Mouse (Mus musculus) heart, embryonic 15.5 days (tissue): ENCODE results near the gene Foxq1. TPM values are rescaled to one million over a fixed set of nuclear protein-coding genes. Genes with fewer than 3 reads are reported as not detected.

Source experiments
- ATAC-seq: fragments of 200-750 bp; cut with Nextera tagmentation; replicated peaks from 2 replicates; pipeline ENCODE4 v1.8.0; 2017; ENCODE audit warnings: low read depth, moderate TSS enrichment; ENCODE audit not compliant: insufficient number of reproducible peaks, insufficient read depth, low FRiP score
- H3K27ac ChIP-seq: fragments of 300-500 bp; sonication (generic); 2 replicates; pipeline ENCODE4 v1.5.1; 2015; ENCODE audit warnings: mild to moderate bottlenecking, inconsistent platforms
- H3K27me3 ChIP-seq: fragments of 300-500 bp; sonication (generic); 2 replicates; pipeline ENCODE4 v1.6.1; 2015; ENCODE audit warnings: inconsistent platforms
- H3K36me3 ChIP-seq: fragments of 300-500 bp; sonication (generic); 2 replicates; pipeline ENCODE4 v1.6.1; 2015; ENCODE audit warnings: mild to moderate bottlenecking, inconsistent platforms
- H3K4me1 ChIP-seq: fragments of 300-500 bp; sonication (generic); replicated peaks from 2 replicates; pipeline ENCODE4 v1.6.1; 2015; ENCODE audit warnings: inconsistent platforms
- H3K4me2 ChIP-seq: fragments of 300-500 bp; sonication (generic); 2 replicates; pipeline ENCODE4 v1.6.1; 2015; ENCODE audit warnings: inconsistent platforms, mild to moderate bottlenecking, moderate library complexity
- H3K4me3 ChIP-seq: fragments of 300-500 bp; sonication (generic); 2 replicates; pipeline ENCODE4 v1.5.1; 2015; ENCODE audit warnings: mild to moderate bottlenecking, inconsistent platforms
- H3K9ac ChIP-seq: fragments of 300-500 bp; sonication (generic); 2 replicates; pipeline ENCODE4 v1.6.1; 2015; ENCODE audit warnings: mild to moderate bottlenecking, inconsistent platforms
- H3K9me3 ChIP-seq: fragments of 300-500 bp; sonication (generic); replicated peaks from 2 replicates; pipeline ENCODE4 v1.6.1; 2016; ENCODE audit warnings: inconsistent platforms
- WGBS: fragments of 180-500 bp; shearing (Covaris S2); methylation state at CpG from one replicate; pipeline ENCODE4 v1.1.7; 2015; ENCODE audit warnings: mixed read lengths; 5-methylcytosine and 5-hydroxymethylcytosine counted together
- polyA plus RNA-seq: library from polyadenylated mRNA; unstranded; fragments of >200 nt; fragmentation: Nextera tagmentation; extraction: Ambion mirVana; gene quantifications from 2 replicates; pipeline ENCODE4 v1.2.1, GENCODE M21; 2015

Foxq1 gene
- polyA plus RNA-seq, 1 experiment from 2014 or later = 0.15 TPM

GRCm38 (mm10) chr13:31547204-31547603 is 8.7 kb upstream of the Foxq1 start:
- H3K9me3 ChIP-seq = no peaks in the 10 kb centered on the region
- ATAC-seq = no peak
- no peak overlapping the region for H3K4me3 ChIP-seq
- H3K9ac ChIP-seq = no peak overlapping the region
- no peaks in the 10 kb centered on the region for H3K4me1 ChIP-seq
- H3K4me2 ChIP-seq = no peak overlapping the region
- H3K36me3 ChIP-seq = no peaks in the 10 kb centered on the region
- WGBS = 86% methylated on average over 3 of the region's 3 CpGs
- no peak overlapping the region for H3K27ac ChIP-seq
- H3K27me3 ChIP-seq = no peaks in the 10 kb centered on the region

- ATAC-seq = no peak
- H3K36me3 ChIP-seq = no peaks in the 10 kb centered on the region
- H3K27me3 ChIP-seq = no peaks in the 10 kb centered on the region
- H3K9ac ChIP-seq = no peak overlapping the region
- H3K4me2 ChIP-seq = no peak overlapping the region
- WGBS = 77% methylated on average over 9 of the region's 9 CpGs
- H3K4me1 ChIP-seq = no peaks in the 10 kb centered on the region
- no peak overlapping the region for H3K27ac ChIP-seq
- H3K4me3 ChIP-seq = no peak overlapping the region
- H3K9me3 ChIP-seq = no peaks in the 10 kb centered on the region
Measured at GRCm38 (mm10) chr13:31547610-31548009, 8.3 kb upstream of the Foxq1 start.

- H3K4me3 ChIP-seq = peak overlapping the region; percentile 70
- H3K9ac ChIP-seq = 0 out of 2 replicates have a peak overlapping the region, but pooled peaks have one; percentile 7
- 8% methylated on average over 24 of the region's 24 CpGs for WGBS
- H3K27ac ChIP-seq = no peak overlapping the region
- peak overlapping the region; percentile 100 for H3K4me2 ChIP-seq
- ATAC-seq = no peak
- peaks cover 89% of the 10 kb centered on the region for H3K27me3 ChIP-seq
- peaks cover 27% of the 10 kb centered on the region for H3K4me1 ChIP-seq
- H3K9me3 ChIP-seq = no peaks in the 10 kb centered on the region
- H3K36me3 ChIP-seq = no peaks in the 10 kb centered on the region
Measured at GRCm38 (mm10) chr13:31556964-31557767, 1.2 kb downstream of the Foxq1 start.

GRCm38 (mm10) chr13:31557768-31558520 is 2.0 kb downstream of the Foxq1 start:
- Histone ChIP-seq H3K4me2 (peak overlapping the region; percentile 100), H3K27ac (no peak overlapping the region), H3K27me3 (peaks cover 96% of the 10 kb centered on the region), H3K9me3 (no peaks in the 10 kb centered on the region), H3K36me3 (no peaks in the 10 kb centered on the region), H3K9ac (peak overlapping the region; percentile 44), H3K4me3 (peak overlapping the region; percentile 70), H3K4me1 (peaks cover 27% of the 10 kb centered on the region)
- under 1% methylated on average over 73 of the region's 73 CpGs for WGBS
- peak; percentile 38; the same call in 1 of the 2 replicates for ATAC-seq

GRCm38 (mm10) chr13:31558521-31559418 is 2.8 kb downstream of the Foxq1 start, which contains the start of gene A530084C06Rik:
TSS of gene A530084C06Rik (minus strand) at chr13:31559333.
- ATAC-seq = peak; percentile 33; the same call in 1 of the 2 replicates
- Histone ChIP-seq H3K27ac (no peak within 1 kb of the TSS), H3K9ac (peak within 1 kb of the TSS; percentile 44), H3K36me3 (no peaks in the 10 kb centered on the region), H3K27me3 (peaks cover 96% of the 10 kb centered on the region), H3K4me2 (peak within 1 kb of the TSS; percentile 100), H3K4me3 (peak within 1 kb of the TSS; percentile 70), H3K9me3 (no peaks in the 10 kb centered on the region), H3K4me1 (peaks cover 27% of the 10 kb centered on the region)
- under 1% methylated on average over 84 of the region's 88 CpGs for WGBS

- peak overlapping the region; percentile 44 for H3K9ac ChIP-seq
- H3K4me2 ChIP-seq = peak overlapping the region; percentile 100
- H3K4me3 ChIP-seq = peak overlapping the region; percentile 70
- peak; percentile 27 for ATAC-seq
- no peaks in the 10 kb centered on the region for H3K36me3 ChIP-seq
- peaks cover 94% of the 10 kb centered on the region for H3K27me3 ChIP-seq
- peaks cover 27% of the 10 kb centered on the region for H3K4me1 ChIP-seq
- no peak overlapping the region for H3K27ac ChIP-seq
- H3K9me3 ChIP-seq = no peaks in the 10 kb centered on the region
- under 1% methylated on average over 92 of the region's 92 CpGs for WGBS
Measured at GRCm38 (mm10) chr13:31559419-31560144, 3.6 kb downstream of the Foxq1 start.

GRCm38 (mm10) chr13:31564394-31564793 is 8.5 kb downstream of the Foxq1 start:
- no peak overlapping the region for H3K9ac ChIP-seq
- no peaks in the 10 kb centered on the region for H3K36me3 ChIP-seq
- H3K4me2 ChIP-seq = no peak overlapping the region
- no peaks in the 10 kb centered on the region for H3K9me3 ChIP-seq
- H3K27me3 ChIP-seq = peaks cover 70% of the 10 kb centered on the region
- no peak overlapping the region for H3K27ac ChIP-seq
- peaks cover 10% of the 10 kb centered on the region for H3K4me1 ChIP-seq
- no peak overlapping the region for H3K4me3 ChIP-seq
- WGBS = 33% methylated on average over 6 of the region's 6 CpGs
- no peak for ATAC-seq

- Histone ChIP-seq H3K4me3 (no peak overlapping the region), H3K4me2 (no peak overlapping the region), H3K9me3 (no peaks in the 10 kb centered on the region), H3K27ac (no peak overlapping the region), H3K36me3 (no peaks in the 10 kb centered on the region), H3K27me3 (peaks cover 48% of the 10 kb centered on the region), H3K4me1 (peaks cover 4% of the 10 kb centered on the region), H3K9ac (no peak overlapping the region)
- WGBS = 71% methylated on average over 8 of the region's 8 CpGs
- ATAC-seq = no peak
Measured at GRCm38 (mm10) chr13:31567099-31567498, 11.2 kb downstream of the Foxq1 start.

GRCm38 (mm10) chr13:31567617-31568294 is 11.8 kb downstream of the Foxq1 start:
- WGBS = 70% methylated on average over 6 of the region's 6 CpGs
- H3K27me3 ChIP-seq = peaks cover 42% of the 10 kb centered on the region
- no peak for ATAC-seq

More at GRCm38 (mm10) chr13:31567617-31568294, 11.8 kb downstream of the Foxq1 start:
- Histone ChIP-seq H3K4me1 (peaks cover 4% of the 10 kb centered on the region), H3K27ac (no peak overlapping the region), H3K36me3 (no peaks in the 10 kb centered on the region), H3K9me3 (no peaks in the 10 kb centered on the region), H3K9ac (no peak overlapping the region), H3K4me2 (no peak overlapping the region), H3K4me3 (no peak overlapping the region)
